In the genomic region with DNA sequence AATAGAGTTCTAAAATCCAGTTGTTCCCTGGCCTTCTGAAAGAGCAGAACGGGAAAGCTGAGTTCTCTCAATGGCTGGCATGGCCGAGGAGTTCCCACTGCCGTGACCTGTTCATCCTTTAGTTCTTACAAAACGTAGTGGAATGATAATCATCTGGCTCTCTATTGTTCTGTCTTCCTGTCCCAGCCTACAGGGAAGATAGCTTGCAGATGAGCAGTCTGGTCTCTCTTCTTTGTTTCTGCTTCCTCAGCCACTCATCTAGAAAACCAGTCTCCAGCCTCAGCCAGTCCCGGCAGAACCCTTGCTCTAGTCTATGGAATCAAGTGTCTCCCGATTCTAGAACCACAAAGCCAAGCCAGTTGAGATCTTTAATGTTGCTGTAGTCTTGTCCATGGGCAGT, we compare ENCODE assay signal across 20 mouse cellular contexts.
"Had no signal": no experiment of that assay in that cellular context is flagged by ENCODE, and none has a peak within 500 bp of the region (broad histone marks: within the 10 kb centered on the region; RNA-seq: fewer than 3 reads in every experiment).

No protein-coding gene starts in this region.

- H3K27me3 ChIP-seq: lung, embryonic 15.5 days; midbrain, embryonic 13.5 days; midbrain, embryonic 15.5 days; neural tube, embryonic 13.5 days; neural tube, embryonic 15.5 days had no signal

- H3K27ac ChIP-seq: lung, embryonic 15.5 days; macrophage; midbrain, embryonic 13.5 days; midbrain, embryonic 15.5 days; neural tube, embryonic 13.5 days; neural tube, embryonic 15.5 days had no signal

- H3K4me2 ChIP-seq: lung, embryonic 15.5 days; midbrain, embryonic 11.5 days; midbrain, embryonic 13.5 days; midbrain, embryonic 15.5 days; neural tube, embryonic 13.5 days; neural tube, embryonic 15.5 days had no signal

- H3K9me3 ChIP-seq: lung, embryonic 15.5 days; megakaryocyte, embryonic 14.5 days; midbrain, embryonic 13.5 days; midbrain, embryonic 15.5 days; neural tube, embryonic 13.5 days; neural tube, embryonic 15.5 days had no signal

- H3K4me3 ChIP-seq: lung, embryonic 15.5 days; megakaryocyte, embryonic 14.5 days; midbrain, embryonic 13.5 days; midbrain, embryonic 15.5 days; neural tube, embryonic 13.5 days; neural tube, embryonic 15.5 days had no signal

- DNase-seq: liver, postnatal 0 days; lung, adult 2 months; lung, postnatal 14 days; lung, postnatal 36 days; retina, postnatal 1 day; right cerebral cortex, adult 18-20 months; right cerebral cortex, postnatal 25 days; right cerebral cortex, postnatal 4 days; spleen, adult 18-20 months; thymus, adult 18-20 months; thymus, postnatal 14 days; thymus, postnatal 36 days had no signal

- H3K36me3 ChIP-seq: lung, embryonic 15.5 days; midbrain, embryonic 13.5 days; midbrain, embryonic 15.5 days; neural tube, embryonic 13.5 days; neural tube, embryonic 15.5 days had no signal

- H3K4me1 ChIP-seq: midbrain, embryonic 13.5 days; midbrain, embryonic 15.5 days; neural tube, embryonic 13.5 days; neural tube, embryonic 15.5 days had no signal

- ATAC-seq: liver, postnatal 0 days; midbrain, embryonic 13.5 days; midbrain, embryonic 15.5 days had no signal

- H3K9ac ChIP-seq: liver, postnatal 0 days; lung, embryonic 15.5 days; midbrain, embryonic 13.5 days; midbrain, embryonic 15.5 days; neural tube, embryonic 13.5 days; neural tube, embryonic 15.5 days had no signal
